Mouse (Mus musculus): ENCODE data around the gene Cga. TPM values are rescaled to one million over a fixed set of nuclear protein-coding genes. Genes with fewer than 3 reads are reported as not detected.

The Cga gene
- total RNA-seq (2021): not detected
- long read RNA-seq, experiment 1: 0 reads
- long read RNA-seq, experiment 2: 0 reads

DNA sequence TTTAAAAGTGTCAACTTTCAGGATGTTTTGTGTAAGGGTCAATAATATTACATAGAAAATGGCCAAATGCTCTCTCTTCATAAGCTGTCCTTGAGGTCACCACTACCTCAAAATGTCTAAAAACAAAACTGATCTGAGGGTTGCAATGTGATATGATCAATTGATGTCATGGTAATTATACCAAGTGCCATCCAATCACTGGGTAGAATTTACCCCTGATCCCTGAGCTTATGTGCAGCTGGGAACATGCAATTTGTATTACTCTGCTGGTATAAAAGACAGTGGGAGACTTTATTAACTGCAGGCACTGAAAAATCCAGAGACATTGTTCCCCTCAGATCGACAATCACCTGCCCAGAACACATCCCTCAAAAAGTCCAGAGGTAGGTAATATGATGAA is at the start of gene Cga:
TSS of gene Cga (plus strand) at position 301 of the 400 bp plus-strand sequence.
- no peak for DNase-seq

GRCm38 (mm10) chr4:34843839-34844238 is 49.7 kb upstream of the Cga start:
- DNase-seq: no peak

- DNase-seq: no peak
Observed at GRCm38 (mm10) chr4:34847679-34848309, 45.8 kb upstream of the Cga start.

DNA sequence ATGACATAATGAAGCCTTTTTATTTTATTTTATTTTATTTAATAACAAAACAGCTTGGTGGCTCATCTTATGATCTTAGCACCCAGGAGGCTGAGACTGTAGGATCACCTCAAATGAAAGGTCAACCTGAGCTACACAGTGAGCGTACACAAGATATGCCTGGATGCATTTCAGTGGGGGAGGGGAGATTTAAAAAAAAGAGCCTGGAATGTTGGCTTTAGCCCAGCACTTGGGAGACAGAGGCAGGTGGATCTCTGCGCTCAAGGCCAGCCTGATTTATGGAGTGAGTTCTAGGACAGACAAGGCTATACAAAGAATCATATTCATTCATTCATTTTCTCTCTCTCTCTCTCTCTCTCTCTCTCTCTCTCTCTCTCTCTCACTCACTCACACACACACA is 43.4 kb upstream of the Cga start:
- DNase-seq: no peak

- DNase-seq: no peak
Observed at GRCm38 (mm10) chr4:34852051-34852450, 41.5 kb upstream of the Cga start.

DNA sequence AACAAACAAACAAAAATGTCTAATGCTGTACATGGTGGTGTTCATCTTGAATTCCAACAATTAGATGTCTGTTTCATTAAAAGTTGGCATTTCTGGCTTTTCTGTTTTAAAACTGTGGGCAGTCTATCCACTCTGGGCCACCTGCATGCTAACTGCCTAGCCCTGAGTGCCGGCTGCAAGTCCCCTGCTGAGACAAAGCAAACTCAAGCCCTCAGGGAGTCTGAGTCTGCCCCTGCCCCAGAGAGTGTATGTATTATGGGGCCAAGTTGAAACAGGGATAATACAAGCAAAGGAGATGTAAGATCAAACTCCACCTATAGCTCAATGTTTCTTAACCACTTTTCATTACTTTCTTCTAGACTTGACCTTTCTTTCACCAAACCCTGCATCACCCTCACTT is 37.6 kb upstream of the Cga start:
- no peak for DNase-seq

DNA sequence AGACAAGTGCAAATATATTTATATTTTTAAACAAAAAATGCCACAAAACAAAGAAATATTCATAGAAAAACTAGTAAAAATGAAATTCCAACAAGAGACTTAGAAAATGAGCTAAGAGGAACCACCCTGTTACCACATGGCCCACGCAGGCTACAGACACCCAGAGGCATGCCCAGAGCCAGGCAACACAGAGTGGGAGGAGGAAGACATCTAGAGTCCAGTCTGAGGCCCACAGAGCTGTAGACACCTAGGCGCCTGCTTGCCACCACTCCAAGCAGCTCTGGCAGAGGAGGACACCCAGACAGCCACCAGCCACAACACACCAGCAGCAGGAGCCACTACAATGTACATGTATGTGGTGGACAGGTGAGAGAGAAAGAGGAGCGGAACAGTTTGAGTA is 34.7 kb upstream of the Cga start:
- no peak for DNase-seq

GRCm38 (mm10) chr4:34859416-34859815 is 34.2 kb upstream of the Cga start:
- no peak for DNase-seq

- no peak for DNase-seq
Observed at GRCm38 (mm10) chr4:34861438-34861837, 32.1 kb upstream of the Cga start.

GRCm38 (mm10) chr4:34869813-34870212 is 23.8 kb upstream of the Cga start:
- no peak for DNase-seq

- no peak for DNase-seq
Observed at GRCm38 (mm10) chr4:34872896-34873495, 20.6 kb upstream of the Cga start.

DNA sequence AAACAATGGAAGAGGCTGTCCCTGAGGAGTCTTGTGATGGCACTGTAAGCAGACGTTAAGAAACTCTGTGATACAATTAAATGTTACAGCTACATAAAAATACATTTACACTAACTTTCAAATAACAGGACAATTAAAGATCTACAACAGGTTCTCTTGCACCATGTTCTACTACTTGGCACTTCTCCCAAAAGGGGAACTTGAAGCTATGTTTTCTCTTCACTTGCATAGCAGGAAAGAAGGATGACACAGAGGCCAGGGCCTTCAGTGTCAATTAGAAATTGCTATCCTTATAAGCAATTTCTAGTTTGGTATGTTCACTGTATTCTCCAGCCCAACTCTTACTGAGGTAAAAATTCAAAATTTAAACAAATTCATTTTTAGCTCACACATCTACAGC is 19.3 kb upstream of the Cga start:
- no peak for DNase-seq

DNA sequence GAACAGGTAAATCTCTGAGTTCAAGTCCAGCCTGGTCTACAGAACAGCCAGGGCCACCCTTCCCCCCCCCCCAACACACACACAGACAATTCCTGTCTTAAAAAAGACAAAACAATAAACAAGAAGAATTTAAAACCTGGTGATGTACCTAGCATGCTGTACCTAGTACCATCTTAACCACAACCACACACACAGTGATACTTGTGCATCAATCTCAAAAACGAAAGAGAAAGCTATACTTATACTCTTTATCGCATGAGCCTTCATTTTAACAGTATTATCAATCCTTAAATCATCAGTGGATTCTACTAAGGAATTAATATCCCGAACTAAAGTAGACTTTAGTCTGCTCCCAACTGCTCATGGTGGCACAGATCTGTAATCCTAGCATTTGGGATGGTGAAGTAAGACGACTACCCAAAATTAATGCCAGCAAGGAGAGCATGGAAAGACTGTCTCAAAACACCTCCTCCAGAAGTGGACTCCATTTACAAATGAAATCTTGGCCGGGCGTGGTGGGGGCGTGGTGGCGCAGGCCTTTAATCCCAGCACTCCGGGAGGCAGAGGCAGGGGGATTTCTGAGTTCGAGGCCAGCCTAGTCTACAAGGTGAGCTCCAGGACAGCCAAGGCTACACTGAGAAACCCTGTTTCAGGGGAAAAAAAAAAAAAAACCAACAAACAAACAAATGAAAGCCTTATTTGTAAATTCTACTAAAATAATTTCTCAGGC is 12.5 kb upstream of the Cga start:
- no peak for DNase-seq

GRCm38 (mm10) chr4:34881851-34882250 is 11.7 kb upstream of the Cga start:
- DNase-seq: no peak

DNA sequence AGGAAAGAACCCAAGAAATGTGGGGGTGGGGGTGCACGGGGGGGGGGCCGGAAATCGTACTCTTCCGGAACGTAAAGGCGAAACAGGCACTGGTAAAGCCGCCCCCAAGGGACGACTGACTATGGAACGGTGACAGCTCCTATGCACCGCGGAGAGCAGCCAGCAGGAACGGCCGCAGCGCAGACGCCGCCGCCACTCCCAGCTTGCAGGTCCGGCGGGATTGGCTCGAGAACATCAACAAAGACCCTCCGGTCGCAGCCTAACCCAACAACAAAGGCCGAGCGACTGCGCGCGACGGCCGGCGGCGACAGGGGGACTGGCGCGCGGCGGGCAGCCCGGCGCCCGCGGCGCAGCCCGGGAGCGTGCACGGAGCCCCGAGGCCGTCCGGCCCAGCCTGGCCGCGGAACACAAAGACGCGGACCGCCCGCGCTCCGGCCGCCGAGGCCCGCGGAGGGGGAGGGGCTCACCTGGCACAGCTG is 11.2 kb upstream of the Cga start:
- no peak for DNase-seq

GRCm38 (mm10) chr4:34882818-34883217 is 10.8 kb upstream of the Cga start, which contains the start of gene Zfp292:
Gene Zfp292, minus strand, starts transcription at chr4:34882960.
- peak; percentile 89 for DNase-seq

- DNase-seq: no peak
Observed at GRCm38 (mm10) chr4:34883366-34884029, 10.1 kb upstream of the Cga start.

GRCm38 (mm10) chr4:34885631-34886351 is 7.8 kb upstream of the Cga start:
- DNase-seq: no peak

GRCm38 (mm10) chr4:34886490-34887111 is 7.0 kb upstream of the Cga start:
- peak; percentile 72 for DNase-seq

GRCm38 (mm10) chr4:34887295-34887694 is 6.3 kb upstream of the Cga start:
- DNase-seq: no peak

DNA sequence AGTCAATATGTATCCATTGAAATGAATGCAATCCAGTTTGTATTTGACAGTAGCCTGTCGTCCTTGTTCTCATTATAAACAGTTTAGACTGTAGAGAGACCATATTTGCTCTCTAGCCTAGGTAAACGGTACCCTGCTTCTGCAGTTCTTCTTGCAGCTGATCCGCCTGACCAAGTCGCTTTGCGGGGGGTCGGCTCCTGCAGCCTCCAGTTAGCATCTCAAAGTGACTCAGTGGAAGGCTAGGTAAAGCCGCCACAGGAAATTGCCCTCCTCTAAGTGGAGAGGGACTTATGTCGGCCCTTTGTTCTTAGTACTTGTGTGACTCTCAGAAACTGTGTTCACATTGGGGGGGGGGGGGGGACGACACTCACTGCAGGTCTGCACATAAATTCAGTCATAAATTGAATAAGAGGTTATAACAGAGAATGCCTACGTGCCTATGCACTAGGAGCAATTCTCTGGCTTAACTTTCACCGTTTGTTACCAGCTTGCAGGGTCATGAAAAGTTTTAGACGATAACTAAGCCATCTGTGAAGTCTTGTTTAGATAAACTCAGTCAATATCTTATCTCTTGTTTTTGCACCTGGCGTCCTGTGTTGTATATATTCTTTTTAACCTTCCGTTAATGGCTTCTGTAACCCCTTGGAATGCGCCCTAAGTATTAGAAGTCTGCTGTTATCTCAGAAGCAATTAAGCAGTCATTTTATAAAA is 4.3 kb upstream of the Cga start:
- no peak for DNase-seq
